Mouse (Mus musculus): Measurements from ENCODE around the gene Zbtb9. TPM values are rescaled to one million over a fixed set of nuclear protein-coding genes. Genes with fewer than 3 reads are reported as not detected.

The Zbtb9 gene
- total and polyA plus RNA-seq, 2 experiments from 2014 or later = 6.6 to 16.1 TPM

GRCm38 (mm10) chr17:27025326-27025902 is 52.4 kb downstream of the Zbtb9 start:
- no peaks in the 10 kb centered on the region for H3K9me3 ChIP-seq (ENCODE audit: low read length)
- 95% methylated on average over 17 of the region's 17 CpGs for WGBS

GRCm38 (mm10) chr17:27025951-27026350 is 53.0 kb downstream of the Zbtb9 start:
- 98% methylated on average over 3 of the region's 3 CpGs for WGBS
- ATAC-seq (ENCODE audit: low FRiP score) = no peak

More at GRCm38 (mm10) chr17:27025326-27025902, 52.4 kb downstream of the Zbtb9 start:
- Histone ChIP-seq H3K9ac (replicated peaks; ENCODE audit: low read length, poor library complexity, severe bottlenecking) (no peak overlapping the region), H3K4me2 (ENCODE audit: low read depth, low read length, poor library complexity, severe bottlenecking) (no peak overlapping the region), H3K27ac (ENCODE audit: low read depth, low read length) (no peak overlapping the region), H3K4me1 (ENCODE audit: insufficient read depth, low read length) (peaks cover 7% of the 10 kb centered on the region), H3K27me3 (ENCODE audit: insufficient read depth, low read length) (no peaks in the 10 kb centered on the region), H3K4me3 (ENCODE audit: low read depth, low read length) (no peak overlapping the region), H3K36me3 (ENCODE audit: insufficient read depth, low read length) (peaks cover 38% of the 10 kb centered on the region)
- ATAC-seq (ENCODE audit: low FRiP score) = no peak
- DNase-seq (ENCODE audit: low spot score) = no peak
- TF ChIP-seq CTCF (IDR thresholded peaks at IDR 0.05) = no peak

GRCm38 (mm10) chr17:27027460-27028283 is 54.7 kb downstream of the Zbtb9 start:
- Histone ChIP-seq H3K4me3 (ENCODE audit: low read depth, low read length) (peak overlapping the region; percentile 52), H3K4me2 (ENCODE audit: low read depth, low read length, poor library complexity, severe bottlenecking) (peak overlapping the region; percentile 62), H3K4me1 (ENCODE audit: insufficient read depth, low read length) (peaks cover 7% of the 10 kb centered on the region), H3K36me3 (ENCODE audit: insufficient read depth, low read length) (peaks cover 20% of the 10 kb centered on the region), H3K9me3 (ENCODE audit: low read length) (no peaks in the 10 kb centered on the region), H3K9ac (replicated peaks; ENCODE audit: low read length, poor library complexity, severe bottlenecking) (peak overlapping the region; percentile 90), H3K27me3 (ENCODE audit: insufficient read depth, low read length) (no peaks in the 10 kb centered on the region), H3K27ac (ENCODE audit: low read depth, low read length) (peak overlapping the region; percentile 79)
- DNase-seq (ENCODE audit: low spot score) = peak; percentile 58
- ATAC-seq (ENCODE audit: low FRiP score) = peak; percentile 48; the same call in 1 of the 2 replicates
- WGBS = 31% methylated on average over 12 of the region's 12 CpGs
- TF ChIP-seq CTCF (IDR thresholded peaks at IDR 0.05) = no peak

More at GRCm38 (mm10) chr17:27025951-27026350, 53.0 kb downstream of the Zbtb9 start:
- H3K4me1 ChIP-seq (ENCODE audit: insufficient read depth, low read length) = peaks cover 7% of the 10 kb centered on the region
- H3K27me3 ChIP-seq (ENCODE audit: insufficient read depth, low read length) = no peaks in the 10 kb centered on the region
- H3K36me3 ChIP-seq (ENCODE audit: insufficient read depth, low read length) = peaks cover 33% of the 10 kb centered on the region
- no peak for TF ChIP-seq CTCF (IDR thresholded peaks at IDR 0.05)
- no peaks in the 10 kb centered on the region for H3K9me3 ChIP-seq (ENCODE audit: low read length)
- H3K27ac ChIP-seq (ENCODE audit: low read depth, low read length) = no peak overlapping the region
- no peak overlapping the region for H3K4me2 ChIP-seq (ENCODE audit: low read depth, low read length, poor library complexity, severe bottlenecking)
- no peak overlapping the region for H3K9ac ChIP-seq (replicated peaks; ENCODE audit: low read length, poor library complexity, severe bottlenecking)
- H3K4me3 ChIP-seq (ENCODE audit: low read depth, low read length) = no peak overlapping the region
- DNase-seq (ENCODE audit: low spot score) = no peak

GRCm38 (mm10) chr17:27028284-27028795 is 55.4 kb downstream of the Zbtb9 start:
- peak overlapping the region; percentile 90 for H3K9ac ChIP-seq (replicated peaks; ENCODE audit: low read length, poor library complexity, severe bottlenecking)
- no peaks in the 10 kb centered on the region for H3K27me3 ChIP-seq (ENCODE audit: insufficient read depth, low read length)
- peak; percentile 93 for TF ChIP-seq CTCF (IDR thresholded peaks at IDR 0.05)
- peak overlapping the region; percentile 52 for H3K4me3 ChIP-seq (ENCODE audit: low read depth, low read length)
- H3K4me2 ChIP-seq (ENCODE audit: low read depth, low read length, poor library complexity, severe bottlenecking) = peak overlapping the region; percentile 62
- H3K9me3 ChIP-seq (ENCODE audit: low read length) = no peaks in the 10 kb centered on the region
- H3K36me3 ChIP-seq (ENCODE audit: insufficient read depth, low read length) = peaks cover 18% of the 10 kb centered on the region
- 1% methylated on average over 19 of the region's 19 CpGs for WGBS
- ATAC-seq (ENCODE audit: low FRiP score) (peak; percentile 76), DNase-seq (ENCODE audit: low spot score) (peak; percentile 85)
- H3K4me1 ChIP-seq (ENCODE audit: insufficient read depth, low read length) = peaks cover 7% of the 10 kb centered on the region
- peak overlapping the region; percentile 79 for H3K27ac ChIP-seq (ENCODE audit: low read depth, low read length)

- 84% methylated on average over 3 of the region's 4 CpGs for WGBS
- Histone ChIP-seq H3K27ac (ENCODE audit: low read depth, low read length) (peak within 1 kb of the TSS; percentile 79), H3K9me3 (ENCODE audit: low read length) (no peaks in the 10 kb centered on the region), H3K4me3 (ENCODE audit: low read depth, low read length) (peak within 1 kb of the TSS; percentile 52), H3K36me3 (ENCODE audit: insufficient read depth, low read length) (peaks cover 13% of the 10 kb centered on the region), H3K9ac (replicated peaks; ENCODE audit: low read length, poor library complexity, severe bottlenecking) (peak within 1 kb of the TSS; percentile 90), H3K27me3 (ENCODE audit: insufficient read depth, low read length) (no peaks in the 10 kb centered on the region), H3K4me1 (ENCODE audit: insufficient read depth, low read length) (peaks cover 7% of the 10 kb centered on the region), H3K4me2 (ENCODE audit: low read depth, low read length, poor library complexity, severe bottlenecking) (peak within 1 kb of the TSS; percentile 62)
- no peak for ATAC-seq (ENCODE audit: low FRiP score)
- DNase-seq (ENCODE audit: low spot score) = no peak
- TF ChIP-seq CTCF (IDR thresholded peaks at IDR 0.05) = no peak
Measured at GRCm38 (mm10) chr17:27028909-27029308, 55.9 kb downstream of the Zbtb9 start, which contains the start of gene Bak1. Gene Bak1, minus strand, starts transcription at chr17:27029009.

All from midbrain, postnatal 0 days (tissue).